Mouse (Mus musculus) natural killer cell, adult 2 months (primary cell): ENCODE data around the gene Xirp1.
A peak's percentile ranks its signal among the peaks of the same experiment; 100 is the strongest.
"Not testable (repeated sequence)": the region's sequence is repeated elsewhere in the genome, so short reads cannot be mapped to it uniquely, and the experiment has no call there.

Source experiments
- DNase-seq, 2 experiments: peaks; one replicate each; pipeline ENCODE4 v3.0.0; 2022; ENCODE audit warnings: low spot score in 2 of 2

Gene Xirp1

DNA sequence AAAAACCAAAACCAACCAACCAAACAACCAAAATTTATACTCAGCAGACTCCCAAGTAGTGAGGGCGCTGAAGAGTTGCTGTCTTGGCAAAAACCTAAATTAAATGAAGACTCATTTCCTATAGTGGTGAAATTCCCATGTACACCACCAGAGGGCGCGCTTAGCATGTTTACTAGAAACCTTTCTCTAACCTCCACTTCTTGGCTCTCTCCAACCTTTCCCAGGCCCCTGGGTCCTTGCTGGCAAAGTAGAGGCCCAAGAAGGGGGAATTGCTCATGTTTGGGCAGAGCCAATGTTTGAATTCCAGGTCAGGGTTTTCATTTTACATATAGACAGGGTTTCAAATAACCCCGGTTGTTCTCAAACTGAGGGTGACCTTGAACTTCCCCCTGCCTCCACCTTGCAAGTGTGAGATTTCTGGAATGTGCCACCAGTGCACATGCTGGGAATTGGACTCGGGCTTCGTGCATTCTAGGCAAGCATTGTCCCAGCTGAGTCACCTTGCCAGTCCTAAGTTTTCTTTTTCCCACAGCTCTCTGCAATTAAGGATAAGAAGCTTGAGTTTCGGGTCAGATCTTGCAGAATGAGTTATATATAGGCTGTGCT is 3.0 kb downstream of the Xirp1 start:
- peak; percentile 55 to 72 for DNase-seq

DNA sequence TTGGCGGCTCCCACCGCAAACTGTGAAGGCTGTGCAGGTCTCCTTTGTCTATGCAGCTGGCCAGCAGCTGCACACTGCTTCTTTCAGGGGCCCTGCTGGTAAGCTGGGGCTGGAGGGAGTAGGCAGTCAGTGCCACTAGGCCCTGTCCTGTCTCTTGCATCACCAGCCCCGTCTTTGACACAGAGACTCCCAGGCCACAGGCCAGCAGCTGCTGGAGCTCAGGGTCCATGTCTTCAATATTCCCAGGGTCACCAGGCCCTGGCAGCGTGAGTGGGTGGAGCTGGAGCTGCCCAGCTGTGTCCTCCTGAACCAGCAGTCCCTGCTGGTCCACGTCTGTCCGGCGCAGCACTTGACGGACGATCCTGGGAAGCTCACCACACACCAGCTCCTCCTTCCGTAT is 6.4 kb downstream of the Xirp1 start:
- DNase-seq = no peak

DNA sequence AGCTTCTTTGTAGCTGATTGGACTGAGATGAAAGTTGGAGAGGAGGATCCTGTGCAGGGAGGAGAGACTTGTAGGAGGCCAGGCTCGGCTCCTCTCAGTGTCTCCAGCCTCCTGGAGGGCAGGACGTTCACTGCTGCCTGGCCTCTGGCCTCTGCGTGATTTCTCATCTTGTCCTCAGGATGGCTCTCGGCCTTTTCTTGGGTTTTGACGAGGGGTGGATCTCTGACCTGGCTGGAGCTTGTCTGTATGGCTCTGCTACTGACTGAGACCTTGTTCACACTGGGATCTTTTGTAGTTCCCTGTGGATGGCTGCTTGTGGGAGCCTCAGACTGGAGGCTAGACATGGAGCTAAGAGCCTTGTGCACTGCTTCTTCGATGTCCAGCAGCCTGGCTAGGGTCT is 8.6 kb downstream of the Xirp1 start:
- DNase-seq = no peak

DNA sequence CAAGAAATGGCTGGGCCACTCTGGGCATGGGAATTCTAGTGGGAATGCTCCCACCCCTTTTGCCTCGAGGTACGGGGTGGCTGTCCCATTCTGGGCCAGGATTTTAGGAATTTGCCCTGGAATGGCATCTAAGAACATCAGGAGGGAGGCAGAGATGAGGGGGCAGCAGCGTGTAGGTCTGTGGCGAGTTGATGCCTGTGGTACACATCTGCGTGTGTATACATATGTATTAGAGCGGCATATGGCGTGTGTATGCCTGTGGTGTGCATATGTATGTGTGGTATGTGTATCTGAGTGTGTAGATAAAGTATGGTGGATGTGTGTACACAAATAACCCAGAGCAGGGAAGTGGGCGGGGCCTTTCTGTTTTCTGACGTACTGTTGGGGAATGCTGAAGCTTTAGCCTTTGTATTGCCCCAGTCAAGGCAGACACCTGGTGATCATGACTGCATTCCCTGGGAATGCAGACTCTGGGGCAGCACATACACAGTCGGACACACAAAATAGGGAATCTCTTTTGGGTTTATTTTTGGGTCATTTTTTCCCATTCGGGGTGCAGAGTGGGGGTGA is 10.1 kb downstream of the Xirp1 start:
- no peak for DNase-seq

DNA sequence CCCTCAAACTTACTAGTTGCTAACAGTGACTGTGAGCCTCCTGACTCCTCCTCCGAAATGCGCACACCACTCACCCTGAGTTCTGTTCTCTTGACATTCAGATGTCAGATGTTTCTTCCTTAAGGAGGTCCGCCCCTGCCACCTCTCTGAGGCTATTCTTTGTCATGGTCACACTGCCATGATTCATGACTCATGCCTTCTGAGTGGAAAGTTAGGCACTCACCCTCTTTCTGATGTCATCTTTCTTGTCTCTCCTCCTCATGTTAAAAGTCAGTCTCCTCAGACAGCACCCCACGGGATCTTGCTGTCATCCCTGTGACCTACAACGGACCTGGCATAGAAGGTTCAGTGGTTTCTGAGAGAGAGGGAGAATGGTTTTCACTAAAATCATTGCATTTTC is 10.6 kb downstream of the Xirp1 start:
- DNase-seq = no peak

DNA sequence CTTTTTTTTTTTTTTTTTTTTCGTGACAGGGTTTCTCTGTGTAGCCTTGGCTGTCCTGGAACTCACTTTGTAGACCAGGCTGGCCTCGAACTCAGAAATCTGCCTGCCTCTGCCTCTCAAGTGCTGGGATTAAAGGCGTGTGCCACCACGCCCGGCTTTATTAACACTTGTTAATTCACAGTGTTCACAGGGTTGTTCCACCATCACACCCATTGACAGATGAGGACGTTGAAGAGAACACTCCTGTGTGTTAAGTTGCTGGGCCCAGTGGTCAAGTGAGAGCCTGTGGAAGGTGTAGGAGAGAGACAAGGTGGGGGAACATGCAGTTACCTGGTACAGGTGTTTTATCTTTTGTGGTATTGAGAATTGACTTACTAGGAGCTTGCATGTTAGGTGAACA is 11.2 kb downstream of the Xirp1 start:
- not testable (repeated sequence) for DNase-seq

DNA sequence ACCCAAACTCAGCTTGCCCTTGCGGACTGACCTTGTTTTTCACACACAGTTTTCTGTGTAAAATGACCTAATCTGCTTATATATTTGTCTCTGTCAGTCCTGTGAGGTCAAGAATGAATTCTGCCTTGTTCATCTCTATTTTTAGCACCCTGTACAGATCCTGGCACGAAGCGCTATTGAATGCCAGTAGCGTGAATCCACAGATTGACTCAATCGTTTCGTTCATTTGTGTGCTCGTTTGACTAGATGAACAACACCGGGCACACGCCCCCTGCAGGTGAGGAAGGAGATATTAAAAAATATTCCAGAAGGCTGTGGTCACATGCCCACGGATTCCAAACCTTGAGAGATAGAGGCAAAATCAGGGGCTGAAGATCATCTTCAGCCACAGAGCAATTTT is 11.9 kb downstream of the Xirp1 start:
- peak; percentile 50 to 68 for DNase-seq

DNA sequence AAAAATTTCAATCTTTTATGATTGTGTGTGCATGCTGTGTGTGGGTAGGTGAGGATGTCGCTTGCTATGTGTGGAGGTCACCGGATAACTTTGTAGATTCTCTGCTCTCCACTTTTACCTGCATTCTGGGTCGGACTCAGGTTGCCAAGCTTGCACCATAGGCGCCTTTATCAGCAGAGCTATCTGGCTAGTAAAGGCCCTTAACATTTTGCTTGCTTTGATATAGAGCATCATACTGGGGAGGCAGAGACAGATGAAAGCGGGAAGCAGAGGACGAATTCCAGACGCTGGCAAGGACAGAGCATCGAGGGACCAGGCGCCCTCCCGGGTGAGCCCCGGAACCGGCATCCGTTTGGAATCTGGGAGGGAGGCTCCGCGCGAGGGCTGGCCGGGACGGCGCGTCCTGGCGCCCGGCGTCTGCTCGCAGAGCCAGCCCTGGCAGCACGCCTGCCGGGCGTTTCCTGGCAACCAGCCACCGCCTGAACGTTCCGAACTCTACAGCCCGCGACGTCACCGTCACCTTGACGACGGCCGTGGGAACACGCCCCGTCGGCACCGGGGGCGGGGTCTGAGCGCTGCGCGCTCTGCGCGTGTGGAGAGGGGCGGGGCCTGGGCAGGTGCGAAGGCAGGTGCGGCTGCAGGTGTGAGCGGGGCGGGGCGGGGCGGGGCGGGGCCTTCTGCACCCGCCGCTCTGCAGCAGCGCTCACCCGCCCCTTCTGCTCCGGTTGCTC is 12.5 kb downstream of the Xirp1 start:
- DNase-seq = peak; percentile 86 to 95

DNA sequence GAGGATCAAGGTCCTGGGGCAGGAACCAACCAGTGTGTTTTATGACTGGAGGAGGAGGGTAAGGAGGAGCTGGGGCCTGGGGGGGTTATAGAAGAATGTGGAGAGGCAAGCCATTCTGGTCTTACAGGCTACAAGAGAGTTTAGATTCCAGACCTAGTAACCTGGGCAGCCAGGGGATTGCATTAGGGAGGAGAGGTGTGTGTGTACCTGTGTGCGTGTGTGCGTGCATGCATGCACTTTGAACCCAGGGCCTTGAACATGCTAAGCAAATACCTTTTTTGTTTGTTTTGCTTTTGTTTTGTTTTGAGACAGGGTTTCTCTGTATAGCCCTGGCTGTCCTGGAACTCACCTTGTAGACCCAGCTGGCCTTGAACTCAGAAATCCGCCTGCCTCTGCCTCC is 13.5 kb downstream of the Xirp1 start:
- DNase-seq = no peak

DNA sequence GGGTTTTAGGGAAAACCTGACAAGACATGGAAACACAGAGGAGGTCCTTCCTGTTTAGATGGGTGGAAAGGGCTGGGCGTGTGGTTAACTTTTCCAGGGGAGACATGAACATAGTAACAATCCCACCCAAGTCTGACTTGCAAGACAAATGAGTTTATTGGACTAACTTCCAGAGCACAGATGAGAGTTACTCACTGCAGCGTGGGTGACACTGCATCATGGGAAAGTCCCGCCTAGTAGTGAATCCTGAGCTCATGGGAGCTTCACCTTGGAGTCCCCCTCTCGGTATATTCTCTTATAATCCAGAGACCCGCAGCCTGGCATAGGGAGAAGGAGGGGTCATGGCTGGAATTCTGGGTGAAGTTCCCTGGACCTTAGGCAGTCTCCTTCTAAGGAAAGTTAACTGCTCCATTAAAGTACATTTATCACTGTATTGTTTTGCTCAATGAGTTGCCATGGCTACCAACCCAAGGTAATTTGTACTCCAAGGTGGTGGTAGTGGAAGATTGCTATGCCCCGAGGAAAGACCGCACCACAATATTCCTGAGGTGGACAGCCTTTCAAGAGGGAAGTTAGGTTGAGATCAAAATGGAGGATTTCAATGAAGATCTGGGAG is 14.1 kb downstream of the Xirp1 start:
- DNase-seq = no peak

DNA sequence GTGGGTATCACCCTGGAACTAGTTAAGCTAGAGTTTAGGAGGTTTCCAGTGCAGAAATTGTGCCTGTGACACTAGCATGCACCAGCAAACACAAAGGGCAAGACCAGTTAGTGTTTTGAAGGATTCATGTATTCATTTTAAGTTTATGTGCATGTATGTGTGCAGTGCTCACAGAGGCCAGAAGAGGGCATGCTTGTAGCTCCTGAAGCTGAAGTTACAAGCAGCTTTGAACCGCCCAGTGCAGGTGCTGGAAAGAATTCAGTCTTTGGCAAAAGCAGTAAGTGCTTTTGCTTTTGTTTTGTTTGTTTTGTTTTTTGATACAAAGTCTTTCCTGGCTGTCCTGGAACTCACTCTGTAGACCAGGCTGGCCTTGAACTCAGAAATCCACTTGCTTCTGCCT is 15.6 kb downstream of the Xirp1 start:
- DNase-seq = no peak

DNA sequence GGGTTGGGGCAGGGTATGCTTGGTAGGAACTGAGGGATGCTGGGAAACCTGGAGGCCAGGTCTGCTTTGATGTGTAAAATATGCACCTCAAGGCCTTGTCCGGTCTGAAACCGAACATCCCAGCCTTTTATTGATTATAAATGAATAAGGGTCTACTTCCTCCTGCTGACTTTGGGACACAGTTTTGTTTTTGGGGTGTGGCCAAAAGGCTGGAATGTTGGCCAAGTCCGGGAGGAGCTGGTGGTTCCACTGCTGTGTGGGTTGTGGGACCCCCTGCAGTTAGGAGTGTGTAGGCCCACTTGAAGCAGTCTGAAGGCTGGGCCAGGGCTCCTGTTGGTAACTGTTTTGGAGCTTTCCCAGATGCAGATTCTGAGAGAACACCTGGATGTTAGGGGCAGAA is 17.5 kb downstream of the Xirp1 start:
- no peak for DNase-seq

DNA sequence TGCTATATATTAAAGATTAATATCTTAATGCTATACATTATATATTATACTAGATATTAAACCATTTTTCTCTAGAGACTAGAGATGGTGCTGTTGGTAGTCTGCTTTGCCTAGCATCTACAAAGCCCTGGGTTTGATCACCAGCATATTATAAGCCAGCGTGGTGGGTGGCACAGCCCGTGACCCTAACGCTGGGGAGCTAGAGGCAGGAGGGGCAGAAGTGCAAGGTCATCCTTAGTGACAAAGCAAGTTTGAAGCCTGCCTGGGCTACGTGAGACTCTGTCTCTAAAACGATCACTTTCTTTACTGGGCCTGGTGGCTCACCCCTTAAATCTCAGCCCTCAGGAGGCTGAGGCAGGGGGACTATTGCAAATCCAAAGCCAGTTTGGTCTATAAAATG is 20.5 kb downstream of the Xirp1 start:
- DNase-seq = no peak

DNA sequence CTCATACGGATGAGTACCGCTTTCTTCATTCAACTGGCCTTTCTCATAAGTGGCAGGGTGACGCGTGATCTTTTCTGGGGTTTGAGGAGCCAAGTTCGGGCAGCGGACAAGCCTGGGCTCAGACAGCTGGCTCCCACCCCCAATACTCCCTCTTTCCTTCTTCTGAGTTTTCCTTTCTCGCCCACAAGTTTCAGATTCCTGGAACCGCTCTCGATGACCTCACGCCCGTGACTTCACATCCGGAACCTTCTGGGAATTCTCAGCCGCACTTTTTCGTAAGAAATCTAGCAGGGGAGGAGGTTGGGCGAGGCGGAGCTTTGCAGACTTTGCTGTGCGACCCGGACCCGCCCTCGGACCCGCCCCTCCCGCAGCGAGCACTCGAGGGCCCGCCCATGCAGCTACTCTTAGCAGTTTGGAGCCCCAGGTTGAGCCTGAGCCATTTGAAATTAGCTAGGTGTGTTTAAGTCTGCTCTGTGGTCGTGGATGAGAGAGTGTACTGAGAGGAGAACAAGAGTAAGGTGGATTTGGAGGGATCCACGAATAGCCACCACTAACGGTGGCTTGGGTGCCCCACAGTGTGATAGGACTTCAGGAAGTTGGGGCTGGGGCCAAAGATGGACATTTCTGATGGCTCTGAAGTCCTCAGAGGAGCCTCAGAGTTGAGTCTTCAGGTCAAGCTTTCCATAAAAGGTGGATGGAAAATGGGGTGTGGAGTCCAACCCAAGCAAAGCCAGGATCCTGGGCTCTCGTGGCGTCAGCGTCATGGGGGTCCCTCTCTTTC is 21.3 kb downstream of the Xirp1 start:
- DNase-seq = peak in 1 of 2 experiments; percentile 53

DNA sequence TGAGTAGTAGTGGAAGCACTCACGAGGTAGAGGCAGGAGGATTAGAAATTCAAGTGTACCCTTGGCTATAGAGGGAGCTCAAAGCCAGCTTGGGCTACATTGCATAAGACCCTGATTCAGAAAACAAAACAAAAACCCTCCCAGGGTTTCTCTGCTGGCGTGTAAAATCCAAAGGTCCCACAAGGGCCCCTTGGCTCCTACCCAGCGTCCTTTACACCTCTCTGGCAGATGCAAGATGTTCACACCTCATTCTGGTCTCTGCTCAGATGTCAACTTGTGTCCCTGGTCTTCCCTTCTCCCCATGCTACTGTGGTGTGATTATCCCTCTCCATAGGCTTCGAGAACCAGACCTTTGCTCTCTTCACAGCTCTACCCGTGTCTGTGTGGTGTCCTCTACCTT is 22.6 kb downstream of the Xirp1 start:
- DNase-seq = no peak

DNA sequence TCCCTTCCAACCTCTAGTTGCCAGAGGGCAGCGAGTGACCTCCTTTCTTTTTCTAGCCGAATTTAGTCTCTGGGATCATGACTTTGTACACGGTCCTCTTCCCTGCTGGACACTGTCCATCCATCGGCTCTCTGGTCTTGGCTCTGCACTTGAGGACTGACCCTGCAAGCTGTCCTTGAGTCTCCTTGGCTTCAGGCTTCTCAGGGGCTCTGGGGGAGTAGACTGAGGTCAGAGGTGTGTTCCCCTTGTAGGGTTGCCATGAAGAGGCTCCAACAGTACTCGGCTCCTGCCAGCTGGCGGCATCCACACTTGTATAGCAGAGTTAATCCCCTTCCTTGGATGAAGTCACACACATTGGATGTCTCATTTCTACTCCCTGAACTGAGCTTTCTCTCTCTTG is 23.8 kb downstream of the Xirp1 start:
- DNase-seq = no peak

DNA sequence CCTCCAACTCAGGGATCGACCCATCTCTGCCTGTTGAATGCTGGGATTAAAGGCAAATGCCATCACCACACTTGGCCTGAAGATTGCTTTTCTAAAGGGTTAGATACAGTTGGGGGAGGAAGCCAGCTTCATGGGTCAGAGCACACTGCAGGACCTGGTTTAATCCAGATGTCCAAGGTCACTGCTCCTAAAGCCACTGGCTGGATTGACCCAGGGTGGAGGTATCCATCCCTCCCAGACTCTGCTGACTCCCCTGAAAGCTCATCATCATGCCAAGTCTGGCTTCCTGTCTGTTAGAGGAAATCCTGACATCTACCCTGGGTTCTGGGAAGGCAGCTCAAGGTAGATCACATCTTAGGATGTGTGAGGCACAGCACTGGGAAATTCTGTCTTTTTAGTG is 24.6 kb downstream of the Xirp1 start:
- no peak for DNase-seq

DNA sequence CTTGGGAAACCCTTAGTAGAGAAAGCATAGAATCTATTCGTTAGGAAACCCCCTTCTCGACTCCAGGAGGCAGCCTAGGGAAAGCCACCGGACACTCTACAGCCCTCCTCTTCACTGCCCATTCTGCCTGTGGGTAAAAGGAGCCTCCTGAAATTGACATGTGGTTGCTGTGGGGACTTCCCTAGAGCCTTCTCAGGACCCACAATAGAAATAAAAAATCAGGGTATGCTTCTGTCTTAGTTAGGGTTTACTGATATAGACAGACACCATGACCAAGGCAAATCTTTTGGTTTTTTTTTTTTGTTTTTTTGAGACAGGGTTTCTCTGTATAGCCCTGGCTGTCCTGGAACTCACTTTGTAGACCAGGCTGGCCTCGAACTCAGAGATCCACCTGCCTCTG is 27.3 kb downstream of the Xirp1 start:
- DNase-seq = no peak

DNA sequence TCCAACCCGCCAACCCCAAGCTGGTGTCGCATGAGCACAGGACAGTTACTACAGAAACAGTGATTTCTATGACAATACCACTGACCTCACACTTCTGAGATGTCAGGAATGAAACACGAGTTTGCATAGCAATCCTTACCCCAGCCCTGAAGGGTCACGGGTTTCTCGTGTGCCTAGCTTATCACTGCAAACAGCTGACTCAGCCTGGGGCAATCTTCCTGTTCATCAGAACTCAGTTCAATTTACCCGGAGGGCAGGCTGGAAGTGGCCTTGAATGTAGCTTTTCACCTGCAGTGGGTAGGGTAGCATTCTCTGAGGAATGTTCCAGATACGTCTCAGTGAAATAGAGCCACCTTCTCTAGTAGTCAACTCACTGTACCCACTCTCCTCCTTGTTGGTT is 29.2 kb downstream of the Xirp1 start:
- DNase-seq = no peak

DNA sequence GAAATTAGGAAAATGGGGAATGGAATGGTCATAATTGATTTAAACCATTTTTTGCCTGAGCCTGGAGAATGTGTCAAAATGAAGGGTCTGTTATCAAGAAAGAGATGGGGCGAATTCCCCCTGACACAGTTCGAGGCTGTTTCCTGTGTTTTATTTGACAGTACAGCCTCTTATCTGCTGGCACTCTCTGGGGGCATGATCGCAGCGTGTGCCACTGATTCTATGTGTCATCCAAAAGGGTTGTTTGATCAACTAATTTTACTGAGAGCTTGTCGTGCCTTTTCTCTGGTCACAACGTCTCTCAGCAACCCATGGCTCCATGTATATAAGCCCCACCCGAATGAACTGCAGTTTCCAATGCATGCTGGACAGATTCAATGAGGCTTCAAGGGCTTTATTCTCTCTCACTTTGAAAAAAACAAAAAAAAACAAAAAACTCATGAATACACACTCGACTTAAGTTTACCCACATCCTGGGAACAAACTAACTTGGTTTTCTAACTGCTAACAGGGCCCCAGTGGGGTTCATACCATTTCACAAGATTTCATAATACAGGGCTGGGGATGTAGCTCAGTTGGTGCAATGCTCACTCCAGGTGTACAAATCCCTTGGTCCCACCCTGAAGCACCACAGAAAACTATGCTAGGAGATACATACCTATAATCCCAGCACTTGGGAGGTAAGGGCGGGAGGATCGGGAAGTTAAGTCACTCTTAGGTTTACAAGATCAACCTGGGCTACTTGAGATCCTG is 30.1 kb downstream of the Xirp1 start:
- no peak for DNase-seq

DNA sequence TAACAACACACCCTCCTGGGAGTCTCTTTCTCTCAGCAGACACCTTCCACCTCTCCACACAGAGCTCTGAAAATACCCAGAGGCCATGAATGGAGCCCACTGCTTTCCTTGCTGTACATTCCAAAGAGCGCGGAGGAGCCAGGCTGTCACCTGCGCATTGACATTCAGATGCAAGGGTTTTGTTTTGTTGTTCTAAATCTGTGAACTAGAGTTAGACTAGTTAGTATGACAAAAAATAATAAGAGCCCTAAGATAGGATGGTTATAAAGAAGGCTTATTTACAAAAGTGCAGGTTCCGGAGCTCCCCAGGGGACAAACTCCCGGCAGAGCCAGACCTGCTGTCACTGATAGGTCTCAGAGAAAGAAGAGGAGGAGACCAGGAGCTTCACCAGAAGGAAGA is 32.1 kb downstream of the Xirp1 start:
- no peak for DNase-seq

DNA sequence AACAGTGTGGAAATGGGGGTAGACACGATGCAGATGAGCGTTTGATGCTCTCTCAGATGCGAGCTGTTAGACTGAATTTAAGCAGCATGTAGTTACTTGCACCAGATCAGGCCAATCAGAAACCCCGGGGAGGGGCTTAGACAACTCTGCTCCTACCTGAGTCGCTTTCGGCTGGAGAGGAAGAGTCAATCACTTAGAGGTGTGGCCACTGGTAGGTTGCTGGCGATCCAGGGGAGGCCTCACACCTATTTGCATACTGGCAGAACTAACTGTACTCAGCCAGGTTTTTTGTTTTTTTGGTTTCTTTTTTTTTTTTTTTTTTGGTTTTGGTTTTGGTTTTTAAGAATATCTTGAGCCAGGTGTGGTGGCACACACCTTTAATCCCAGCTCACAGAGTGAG is 35.1 kb downstream of the Xirp1 start:
- peak in 1 of 2 experiments; percentile 55 for DNase-seq
